Mouse (Mus musculus) intestine, embryonic 16.5 days (tissue): ENCODE results near the gene March10. TPM values are rescaled to one million over a fixed set of nuclear protein-coding genes. Genes with fewer than 3 reads are reported as not detected.

Source experiments
- ATAC-seq: fragments of 200-750 bp; cut with Nextera tagmentation; 2 replicates; pipeline ENCODE4 v1.8.0; 2017; ENCODE audit warnings: moderate TSS enrichment, moderate library complexity
- H3K27ac ChIP-seq: fragments of 300-500 bp; sonication (generic); 2 replicates; pipeline ENCODE4 v1.5.1; 2014; ENCODE audit warnings: mild to moderate bottlenecking, low read length
- H3K27me3 ChIP-seq: fragments of 300-500 bp; sonication (generic); replicated peaks from 2 replicates; pipeline ENCODE4 v1.6.1; 2014; ENCODE audit warnings: low read length, control low read depth, mixed read lengths; ENCODE audit not compliant: control insufficient read depth, insufficient read depth
- H3K36me3 ChIP-seq: fragments of 300-500 bp; sonication (generic); 2 replicates; pipeline ENCODE4 v1.6.1; 2014; ENCODE audit warnings: low read length, control low read depth; ENCODE audit not compliant: control insufficient read depth, insufficient read depth
- H3K4me1 ChIP-seq: fragments of 300-500 bp; sonication (generic); 2 replicates; pipeline ENCODE4 v1.6.1; 2014; ENCODE audit warnings: low read length, control low read depth, mixed read lengths; ENCODE audit not compliant: control insufficient read depth, insufficient read depth
- H3K4me2 ChIP-seq: fragments of 300-500 bp; sonication (generic); 2 replicates; pipeline ENCODE4 v1.6.1; 2014; ENCODE audit warnings: low read depth, low read length, control low read depth
- H3K4me3 ChIP-seq: fragments of 300-500 bp; sonication (generic); 2 replicates; pipeline ENCODE4 v1.5.1; 2014; ENCODE audit warnings: mild to moderate bottlenecking, low read length
- H3K9ac ChIP-seq: fragments of 300-500 bp; sonication (generic); 2 replicates; pipeline ENCODE4 v1.6.1; 2014; ENCODE audit warnings: low read depth, low read length
- H3K9me3 ChIP-seq: fragments of 300-500 bp; sonication (generic); 2 replicates; pipeline ENCODE4 v1.6.1; 2016; ENCODE audit warnings: low read length, control low read depth; ENCODE audit not compliant: control insufficient read depth
- WGBS: fragments of 180-500 bp; shearing (Covaris S2); extraction: QIAGEN DNeasy Blood & Tissue Kit; methylation state at CpG from one replicate; pipeline ENCODE4 v1.1.7; 2014; 5-methylcytosine and 5-hydroxymethylcytosine counted together
- polyA plus RNA-seq: library from polyadenylated mRNA; unstranded; fragments of >200 nt; fragmentation: Nextera tagmentation; extraction: Ambion mirVana; gene quantifications from 2 replicates; pipeline ENCODE4 v1.2.1, GENCODE M21; 2015

March10 gene
- polyA plus RNA-seq, 1 experiment from 2014 or later = 0.13 TPM

DNA sequence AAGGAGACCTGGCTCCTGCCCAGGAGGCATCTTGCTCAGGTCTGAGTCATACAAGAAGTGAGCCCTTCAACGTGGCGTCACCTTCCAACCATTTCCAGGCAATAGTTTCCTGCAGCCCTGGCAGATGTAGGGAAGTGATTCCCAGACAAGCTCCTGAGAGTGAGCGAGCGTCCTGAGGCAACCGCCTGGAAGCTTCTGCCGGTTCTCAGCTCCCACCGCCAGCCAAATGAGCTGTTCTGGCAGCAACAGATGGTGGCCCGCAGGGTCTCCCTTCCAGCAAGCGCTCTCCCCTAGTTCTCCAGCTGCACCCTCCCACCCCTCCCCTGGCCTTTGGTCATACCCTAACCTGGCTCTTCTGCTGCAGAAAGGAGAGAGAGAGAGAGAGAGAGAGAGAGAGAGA is 54.2 kb downstream of the March10 start:
- ATAC-seq = no peak
- Histone ChIP-seq H3K9me3 (no peaks in the 10 kb centered on the region), H3K9ac (no peak overlapping the region), H3K4me1 (no peaks in the 10 kb centered on the region), H3K4me3 (no peak overlapping the region), H3K4me2 (no peak overlapping the region), H3K36me3 (no peaks in the 10 kb centered on the region), H3K27ac (no peak overlapping the region), H3K27me3 (no peaks in the 10 kb centered on the region)
- WGBS = 48% methylated on average over 9 of the region's 9 CpGs

DNA sequence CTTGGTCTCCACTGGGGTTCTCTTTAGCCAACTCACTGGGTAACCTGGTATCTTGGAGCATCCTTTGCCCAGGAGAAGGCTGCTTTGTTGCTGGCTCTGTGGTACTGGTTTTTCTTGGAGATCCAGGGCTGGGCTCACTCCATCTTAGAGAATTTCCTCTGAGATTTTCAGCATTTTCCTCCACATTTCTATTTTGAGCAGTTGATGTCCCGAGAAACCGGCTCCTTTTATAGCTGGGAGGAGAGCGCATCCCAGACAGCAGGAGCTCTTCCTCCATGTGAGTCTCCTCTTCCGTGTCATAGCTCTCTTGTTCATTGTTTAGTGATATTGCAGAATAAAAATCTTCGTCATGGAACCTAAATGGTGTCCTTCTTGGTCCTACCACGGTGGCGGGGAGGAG is 66.2 kb downstream of the March10 start:
- Histone ChIP-seq H3K9me3 (no peaks in the 10 kb centered on the region), H3K4me1 (no peaks in the 10 kb centered on the region), H3K4me2 (no peak overlapping the region), H3K4me3 (no peak overlapping the region), H3K27me3 (no peaks in the 10 kb centered on the region), H3K9ac (no peak overlapping the region), H3K36me3 (no peaks in the 10 kb centered on the region), H3K27ac (no peak overlapping the region)
- 87% methylated on average over 7 of the region's 7 CpGs for WGBS
- ATAC-seq = no peak

DNA sequence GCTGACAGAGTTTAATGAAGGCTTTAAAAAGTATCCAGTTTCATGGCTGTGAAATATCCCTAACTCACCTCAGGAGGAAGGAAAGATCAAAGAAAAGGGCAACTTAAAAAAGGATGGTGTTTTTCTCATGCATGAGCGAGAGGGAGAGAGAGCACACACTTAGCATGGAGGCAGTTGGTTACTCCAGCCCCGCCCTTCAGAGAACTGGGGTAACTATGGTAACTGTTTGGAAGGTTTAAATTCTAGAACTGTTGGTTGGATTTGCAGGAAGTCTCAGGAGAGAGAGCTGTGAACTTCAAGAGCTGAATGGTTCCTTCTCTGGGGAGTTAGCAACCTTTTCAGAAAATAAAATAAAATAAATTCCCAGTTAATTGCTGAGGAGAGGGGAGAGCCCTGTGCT is 67.9 kb downstream of the March10 start:
- 40% methylated on average over 2 of the region's 2 CpGs for WGBS
- Histone ChIP-seq H3K4me3 (no peak overlapping the region), H3K27ac (no peak overlapping the region), H3K9me3 (no peaks in the 10 kb centered on the region; the same call in 1 of the 2 replicates), H3K4me1 (no peaks in the 10 kb centered on the region), H3K36me3 (no peaks in the 10 kb centered on the region), H3K27me3 (no peaks in the 10 kb centered on the region), H3K9ac (no peak overlapping the region), H3K4me2 (no peak overlapping the region)
- no peak for ATAC-seq

DNA sequence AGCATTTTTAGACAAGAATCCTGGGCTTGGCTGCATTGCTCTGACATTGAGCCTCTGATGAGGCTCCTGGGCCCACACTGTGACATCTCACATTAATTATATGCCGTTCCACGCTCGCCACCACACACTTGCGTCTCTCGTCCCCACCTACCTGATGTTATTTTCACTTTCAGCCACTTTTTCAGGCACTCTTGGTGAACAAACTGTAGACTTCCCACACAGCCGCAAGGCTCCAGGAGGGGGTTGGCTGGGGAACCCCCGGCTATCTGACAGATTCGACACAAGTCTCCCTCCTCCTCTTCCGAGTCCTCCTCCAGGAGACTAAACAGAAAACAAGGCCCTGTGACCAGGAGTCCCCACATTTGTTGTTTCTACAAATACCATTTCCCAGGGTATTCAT is 71.3 kb downstream of the March10 start:
- Histone ChIP-seq H3K36me3 (no peaks in the 10 kb centered on the region), H3K9me3 (no peaks in the 10 kb centered on the region; the same call in 1 of the 2 replicates), H3K4me1 (no peaks in the 10 kb centered on the region), H3K27ac (no peak overlapping the region), H3K27me3 (no peaks in the 10 kb centered on the region), H3K4me3 (no peak overlapping the region), H3K9ac (no peak overlapping the region), H3K4me2 (no peak overlapping the region)
- WGBS = 92% methylated on average over 9 of the region's 9 CpGs
- ATAC-seq = no peak

DNA sequence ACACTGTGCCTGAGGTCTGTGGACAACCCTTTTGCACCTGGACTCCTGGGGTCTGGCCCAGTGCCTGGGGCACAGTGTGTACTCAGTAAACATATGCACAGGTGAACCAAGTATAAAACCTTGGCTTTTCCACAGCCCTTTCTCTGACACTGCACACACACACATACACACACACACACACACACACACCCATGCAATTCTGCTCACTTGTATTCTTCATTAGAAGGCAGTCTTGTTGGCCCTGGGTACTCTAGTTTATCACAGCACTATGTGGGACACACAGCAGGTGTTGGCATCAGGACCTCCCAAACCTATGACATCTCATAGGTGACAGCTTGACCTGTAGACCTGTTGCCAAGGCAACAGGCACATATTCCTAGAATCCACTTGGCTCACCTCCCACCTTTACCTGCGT is 80.7 kb downstream of the March10 start:
- H3K27ac ChIP-seq = no peak overlapping the region
- ATAC-seq = peak; percentile 60; the same call in 1 of the 2 replicates
- H3K9me3 ChIP-seq = no peaks in the 10 kb centered on the region
- no peak overlapping the region for H3K4me2 ChIP-seq
- no peak overlapping the region for H3K4me3 ChIP-seq
- H3K4me1 ChIP-seq = no peaks in the 10 kb centered on the region
- no peak overlapping the region for H3K9ac ChIP-seq
- no peaks in the 10 kb centered on the region for H3K27me3 ChIP-seq
- H3K36me3 ChIP-seq = no peaks in the 10 kb centered on the region
- 83% methylated on average over 1 of the region's 1 CpGs for WGBS

DNA sequence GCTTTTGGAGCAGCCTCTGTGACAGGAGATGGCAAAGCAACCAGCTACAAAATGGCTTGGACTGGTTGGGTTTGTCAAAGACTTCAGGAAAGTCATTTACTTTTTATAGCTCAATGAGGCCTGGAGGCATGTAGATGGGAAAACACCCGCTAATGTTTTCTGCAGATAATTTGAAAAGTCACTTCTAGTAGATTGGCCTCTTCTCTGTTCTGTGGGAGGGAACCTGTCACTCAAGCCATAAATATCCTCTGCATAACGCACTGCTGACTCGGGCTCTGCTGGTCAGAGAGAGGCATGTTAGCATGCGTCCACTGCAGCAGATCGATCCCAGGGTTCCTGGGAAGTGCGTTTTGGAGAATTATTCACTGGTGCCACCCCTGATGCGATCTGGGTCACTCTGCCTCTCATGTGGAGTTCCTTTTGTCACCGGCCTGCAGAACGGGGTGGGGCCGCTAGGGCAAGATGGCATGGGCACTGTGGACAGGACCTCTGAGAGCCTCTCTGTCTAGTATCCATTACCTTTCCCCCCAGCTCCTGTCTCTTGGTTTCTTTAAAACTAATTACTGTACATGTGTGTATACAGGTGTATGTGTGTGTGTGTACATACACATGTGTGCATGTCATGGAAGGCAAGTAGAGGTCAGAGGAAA is 81.9 kb downstream of the March10 start:
- Histone ChIP-seq H3K27me3 (no peaks in the 10 kb centered on the region), H3K4me1 (no peaks in the 10 kb centered on the region), H3K9ac (no peak overlapping the region), H3K4me2 (no peak overlapping the region), H3K4me3 (no peak overlapping the region), H3K36me3 (no peaks in the 10 kb centered on the region), H3K27ac (no peak overlapping the region), H3K9me3 (no peaks in the 10 kb centered on the region)
- WGBS = 64% methylated on average over 10 of the region's 10 CpGs
- no peak for ATAC-seq

DNA sequence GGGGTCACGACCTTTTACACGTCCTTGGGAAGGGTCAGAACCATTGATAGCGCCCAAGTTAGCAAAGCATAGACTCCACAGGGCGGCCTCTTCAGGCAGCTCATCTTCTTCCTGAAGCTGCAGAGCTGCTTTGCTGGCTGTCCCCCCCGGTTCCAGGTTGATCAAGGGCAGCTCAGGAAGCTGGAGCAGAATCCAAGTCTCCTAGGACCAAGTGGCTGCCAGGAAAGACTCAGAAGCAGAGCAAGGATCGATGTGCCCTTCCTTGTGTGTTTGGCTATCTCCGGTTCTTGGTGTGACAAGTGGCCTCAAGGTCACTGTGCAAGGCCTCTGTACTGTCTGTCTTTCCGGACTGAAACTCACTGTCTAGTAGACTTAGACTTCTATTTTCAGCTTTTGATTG is 82.7 kb downstream of the March10 start:
- no peaks in the 10 kb centered on the region for H3K36me3 ChIP-seq
- H3K9ac ChIP-seq = no peak overlapping the region
- no peak overlapping the region for H3K27ac ChIP-seq
- no peaks in the 10 kb centered on the region for H3K9me3 ChIP-seq
- H3K4me2 ChIP-seq = no peak overlapping the region
- H3K27me3 ChIP-seq = no peaks in the 10 kb centered on the region
- WGBS = 67% methylated on average over 8 of the region's 8 CpGs
- ATAC-seq = no peak
- no peak overlapping the region for H3K4me3 ChIP-seq
- no peaks in the 10 kb centered on the region for H3K4me1 ChIP-seq

DNA sequence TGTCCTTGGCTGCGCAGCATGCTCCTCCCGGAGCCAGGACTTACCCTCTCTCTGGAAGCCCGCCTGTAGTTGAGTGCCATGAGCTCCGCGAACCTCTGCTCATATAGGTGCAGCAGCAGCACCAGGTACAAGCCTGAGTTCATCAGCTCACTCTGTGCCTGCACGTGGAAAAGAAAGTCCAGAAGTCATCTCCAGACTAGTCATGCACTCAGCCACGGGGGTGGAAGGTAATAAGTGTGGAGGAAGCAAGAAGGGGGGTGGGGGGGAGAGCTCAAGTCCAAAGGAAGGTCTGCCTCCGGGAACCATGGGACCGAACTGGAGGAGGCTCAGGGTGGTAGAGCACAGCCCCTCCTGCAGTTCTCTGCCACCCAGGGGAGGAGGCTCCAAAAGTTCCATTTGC is 84.7 kb downstream of the March10 start:
- no peaks in the 10 kb centered on the region for H3K4me1 ChIP-seq
- H3K27me3 ChIP-seq = no peaks in the 10 kb centered on the region
- no peaks in the 10 kb centered on the region for H3K9me3 ChIP-seq
- 79% methylated on average over 9 of the region's 9 CpGs for WGBS
- H3K9ac ChIP-seq = no peak overlapping the region
- H3K27ac ChIP-seq = no peak overlapping the region
- no peak overlapping the region for H3K4me2 ChIP-seq
- no peak overlapping the region for H3K4me3 ChIP-seq
- no peak for ATAC-seq
- H3K36me3 ChIP-seq = no peaks in the 10 kb centered on the region

DNA sequence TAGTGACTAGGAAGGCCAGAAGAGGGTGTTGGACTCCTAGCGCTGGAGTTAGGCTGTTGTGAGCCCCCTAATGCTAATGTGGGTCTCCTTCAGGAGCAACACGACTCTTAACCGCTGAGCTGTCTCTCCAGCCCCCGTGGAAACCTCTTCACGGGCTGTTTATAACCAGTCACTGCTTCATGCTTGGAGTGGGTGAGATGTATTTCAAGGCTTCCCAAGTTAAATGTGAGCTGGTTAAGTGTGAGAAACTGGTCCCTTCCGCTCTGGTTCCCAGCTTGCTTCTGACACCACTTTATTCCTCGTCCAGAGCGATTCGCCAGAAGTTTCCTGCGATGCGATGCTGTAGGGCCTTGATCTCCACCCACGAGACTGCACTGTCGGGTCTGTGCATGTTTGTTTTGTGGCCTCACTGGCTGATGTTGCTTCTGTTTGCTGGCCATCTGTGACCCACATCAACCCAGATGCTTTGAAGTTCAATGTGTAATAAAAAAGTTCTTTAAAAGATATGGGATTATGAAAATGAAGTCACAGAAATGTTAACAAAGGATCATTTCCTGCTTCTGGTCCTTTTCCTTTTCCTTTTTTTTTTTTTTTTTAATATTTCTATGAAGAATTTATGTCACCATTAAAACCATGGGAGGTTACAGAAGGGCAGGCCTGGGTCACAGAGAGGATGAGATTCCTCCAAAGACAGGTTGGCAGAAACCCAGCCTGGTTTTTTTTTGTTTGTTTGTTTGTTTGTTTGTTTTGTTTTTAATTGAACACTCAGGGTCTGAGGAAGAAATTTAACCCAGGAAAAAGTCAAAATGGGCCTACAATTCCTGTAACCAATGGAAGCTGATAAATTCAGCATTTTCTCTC is 86.8 kb downstream of the March10 start:
- peaks cover 8% of the 10 kb centered on the region for H3K4me1 ChIP-seq
- ATAC-seq = no peak
- no peak overlapping the region for H3K4me2 ChIP-seq
- no peaks in the 10 kb centered on the region for H3K36me3 ChIP-seq
- no peaks in the 10 kb centered on the region for H3K27me3 ChIP-seq
- H3K9me3 ChIP-seq = no peaks in the 10 kb centered on the region
- no peak overlapping the region for H3K9ac ChIP-seq
- no peak overlapping the region for H3K27ac ChIP-seq
- 83% methylated on average over 13 of the region's 13 CpGs for WGBS
- H3K4me3 ChIP-seq = no peak overlapping the region
